Mouse (Mus musculus) spleen, adult 12 weeks (tissue): ENCODE data around the gene Nrip1.

ENCODE experiments used
- DNase-seq: peaks from one replicate; pipeline ENCODE4 v3.0.0; 2022; ENCODE audit warnings: low spot score

The Nrip1 gene

DNA sequence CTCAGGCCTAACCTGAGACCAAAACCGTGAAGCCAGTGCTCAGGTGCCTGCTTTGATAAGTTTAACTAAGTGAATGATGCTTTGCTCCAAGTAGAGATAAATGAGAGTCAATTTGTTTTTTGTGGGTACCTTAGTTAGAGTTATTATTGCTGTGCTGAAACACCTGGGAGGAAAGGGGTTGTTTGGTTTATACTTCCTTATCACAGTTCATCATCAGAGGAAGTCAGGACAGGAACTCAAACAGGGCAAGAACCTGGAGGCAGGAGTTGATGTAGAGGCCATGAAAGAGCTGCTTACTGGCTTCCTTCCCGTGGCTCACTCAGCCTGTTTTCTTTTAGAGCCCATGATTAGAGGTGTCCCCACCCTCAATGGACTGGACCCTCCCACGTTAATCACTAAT, 89.8 kb downstream of the Nrip1 start:
- DNase-seq, result no peak

DNA sequence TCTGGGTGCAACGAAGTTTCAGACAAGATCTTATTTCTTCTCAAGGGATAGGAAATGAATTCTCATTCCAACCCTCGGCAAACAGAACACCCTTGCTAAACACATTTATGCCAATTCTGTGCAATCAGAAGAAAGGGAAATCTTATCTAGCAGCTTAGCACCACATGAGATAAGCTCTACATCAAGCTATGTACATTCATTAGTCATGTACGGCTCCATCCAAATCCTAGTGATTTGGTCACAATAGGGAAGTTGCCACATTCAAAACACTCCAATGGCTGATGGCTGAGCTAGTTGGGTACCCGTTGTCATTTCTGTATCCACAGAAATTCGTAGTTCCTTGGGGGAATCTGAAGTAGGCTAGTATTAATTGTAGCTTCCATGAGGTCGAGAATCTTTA, 91.8 kb downstream of the Nrip1 start:
- no peak for DNase-seq

DNA sequence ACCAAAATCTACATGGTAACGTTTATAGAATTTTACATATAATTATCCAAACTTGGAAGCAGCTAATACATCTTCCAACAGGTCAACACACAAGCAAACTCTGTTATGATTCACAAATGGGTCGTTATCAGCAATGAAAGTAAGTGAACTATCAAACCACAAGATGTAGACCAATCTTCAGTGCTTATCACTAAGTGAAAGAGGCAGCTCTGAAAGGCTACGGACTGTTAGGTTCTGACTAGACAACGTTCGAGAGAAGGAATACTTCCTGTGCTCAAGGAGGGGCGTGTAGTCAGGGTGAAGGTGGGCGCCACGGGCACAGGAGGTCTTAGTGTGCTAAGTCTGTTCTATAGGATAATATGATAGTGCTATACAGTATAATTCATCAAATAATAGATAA, 93.3 kb downstream of the Nrip1 start:
- DNase-seq, result no peak

DNA sequence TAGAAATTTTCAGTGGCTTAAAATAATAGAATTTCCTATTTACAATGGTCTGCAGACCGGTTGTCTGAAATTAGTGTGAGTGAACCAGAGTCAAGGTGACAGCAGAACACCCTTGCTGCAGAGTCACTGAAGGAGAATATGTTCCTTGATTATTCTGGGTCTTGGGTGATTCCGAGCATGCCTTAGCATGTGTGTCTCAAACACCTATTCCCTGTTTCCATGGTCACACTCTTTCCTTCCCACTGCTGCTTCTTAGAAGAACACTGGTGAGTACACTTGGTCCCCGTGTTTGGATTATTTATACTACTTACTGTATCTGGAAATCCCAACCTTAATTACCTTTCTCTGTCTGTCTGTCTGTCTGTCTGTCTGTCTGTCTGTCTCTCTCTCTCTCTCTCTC, 97.4 kb downstream of the Nrip1 start:
- DNase-seq, result no peak

DNA sequence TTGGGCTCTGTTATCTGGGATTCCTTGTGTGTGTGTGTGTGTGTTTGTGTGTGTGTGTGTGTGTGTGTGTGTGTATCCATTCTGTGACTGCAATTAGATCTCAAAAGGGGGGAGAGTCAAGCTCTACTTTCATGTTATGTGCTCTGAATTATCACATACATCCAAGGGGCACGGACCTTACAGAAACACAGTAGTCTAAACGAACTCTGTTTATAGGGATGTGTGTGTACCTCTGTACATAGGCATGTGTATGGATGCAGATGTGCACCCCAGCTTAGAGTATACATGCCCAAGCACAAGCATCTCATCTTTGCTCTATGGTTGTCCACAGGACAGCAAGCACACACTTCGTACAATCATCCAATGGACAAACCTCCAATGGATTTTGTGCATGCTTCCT, 98.0 kb downstream of the Nrip1 start:
- no peak for DNase-seq

DNA sequence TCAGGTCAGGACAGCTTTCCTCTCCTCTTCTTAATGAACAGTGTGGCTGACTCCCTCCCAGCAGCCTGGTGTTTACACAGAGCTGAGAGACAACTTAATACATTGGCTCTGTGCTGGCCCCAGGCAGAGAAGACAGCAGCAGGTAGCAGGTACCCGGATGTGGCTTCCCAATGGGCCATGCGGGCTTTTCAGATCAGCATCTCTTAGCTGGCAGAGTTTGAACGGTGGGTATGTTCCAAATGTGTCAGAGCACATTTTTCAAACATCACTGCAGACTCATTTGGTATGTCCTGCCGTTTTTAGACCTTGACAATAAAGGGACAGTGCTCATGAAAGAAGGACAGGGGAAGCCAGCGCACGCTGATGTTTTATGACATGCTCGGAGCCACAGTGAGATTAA, 98.5 kb downstream of the Nrip1 start:
- no peak for DNase-seq

DNA sequence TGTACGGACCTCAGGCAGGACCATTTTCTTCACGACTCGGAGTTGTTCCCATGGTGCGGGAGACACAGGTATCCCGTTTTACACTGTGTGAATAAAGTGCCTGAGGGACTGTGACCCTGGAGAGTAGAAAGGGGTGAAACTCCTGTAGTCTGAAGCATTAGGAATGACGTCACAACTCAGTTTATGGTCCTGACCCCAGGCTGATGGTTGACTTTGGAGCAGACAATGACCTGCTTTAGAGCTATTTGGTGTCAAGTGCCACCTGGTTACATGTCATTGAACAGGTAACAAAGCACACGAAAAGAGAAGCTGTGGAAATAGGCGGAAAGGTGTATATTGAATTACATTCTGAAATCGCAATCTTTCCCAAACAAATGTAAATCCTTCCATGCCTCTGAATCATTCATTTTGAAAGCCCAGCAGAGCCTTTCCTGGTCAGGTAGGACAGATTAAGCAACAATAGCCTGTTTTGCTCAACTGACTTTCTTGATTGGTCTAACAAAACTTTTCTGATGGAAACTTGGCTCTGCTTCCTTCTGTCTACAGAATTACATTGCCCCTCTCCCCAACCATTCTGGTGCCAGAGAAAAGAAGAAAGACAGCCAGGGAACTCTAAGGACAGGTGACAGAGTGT, 106.9 kb downstream of the Nrip1 start:
- no peak for DNase-seq

DNA sequence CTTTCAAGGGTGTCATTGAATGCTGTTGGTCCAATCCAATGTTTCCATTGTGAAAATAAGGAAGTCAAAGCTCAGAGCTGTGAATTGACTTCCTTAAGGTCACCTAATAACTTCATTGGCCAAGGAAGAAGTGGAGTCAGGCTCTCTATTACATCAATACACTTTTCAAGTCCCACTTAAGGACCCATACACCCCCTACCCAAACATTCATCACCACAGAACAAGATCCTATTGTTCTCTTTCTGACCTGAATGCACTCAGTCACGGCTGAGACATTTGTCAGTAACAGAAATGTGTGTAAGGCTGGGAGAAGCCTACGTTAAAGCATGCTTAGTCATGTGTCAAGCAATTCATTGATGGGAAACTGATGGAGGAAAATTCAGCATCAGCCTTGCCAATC, 107.8 kb downstream of the Nrip1 start:
- DNase-seq, result no peak

DNA sequence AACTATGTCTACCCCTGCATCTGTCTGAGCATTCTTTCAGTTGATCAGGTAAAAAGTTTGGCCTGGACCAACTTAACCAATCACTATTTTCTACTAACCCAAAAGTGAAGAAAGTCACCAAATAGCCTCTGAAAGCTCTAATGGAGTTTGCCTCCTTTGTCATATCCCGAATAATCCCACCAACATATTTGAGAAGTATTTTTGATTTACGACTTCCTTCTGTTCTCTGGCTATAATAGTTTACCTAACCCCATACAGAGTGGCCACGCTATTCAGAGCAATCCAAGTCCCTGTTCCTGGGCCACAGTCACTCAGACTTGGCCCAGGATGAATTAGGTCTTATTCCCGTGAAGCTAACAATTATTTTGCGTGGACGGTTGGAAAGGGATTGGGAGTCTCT, 108.3 kb downstream of the Nrip1 start:
- DNase-seq, result no peak

DNA sequence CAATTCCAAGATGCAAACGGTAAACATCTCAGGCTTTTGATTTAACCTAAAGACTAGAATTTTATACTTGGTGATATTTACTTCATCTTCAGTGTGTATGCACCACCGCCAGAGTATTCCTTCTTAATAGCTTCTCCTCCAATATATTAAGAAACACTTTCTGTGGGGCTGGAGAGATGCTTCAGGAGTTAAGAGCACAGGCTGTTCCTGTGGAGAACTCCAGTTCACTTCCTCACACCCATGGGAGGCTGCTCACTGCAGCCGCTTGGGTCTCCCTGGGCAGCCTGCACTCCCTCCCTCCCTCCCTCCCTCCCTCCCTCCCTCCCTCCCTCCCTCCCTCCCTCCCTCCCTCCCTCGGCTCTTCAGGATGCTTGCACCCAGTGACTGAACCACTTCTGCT, 110.2 kb downstream of the Nrip1 start:
- no peak for DNase-seq

DNA sequence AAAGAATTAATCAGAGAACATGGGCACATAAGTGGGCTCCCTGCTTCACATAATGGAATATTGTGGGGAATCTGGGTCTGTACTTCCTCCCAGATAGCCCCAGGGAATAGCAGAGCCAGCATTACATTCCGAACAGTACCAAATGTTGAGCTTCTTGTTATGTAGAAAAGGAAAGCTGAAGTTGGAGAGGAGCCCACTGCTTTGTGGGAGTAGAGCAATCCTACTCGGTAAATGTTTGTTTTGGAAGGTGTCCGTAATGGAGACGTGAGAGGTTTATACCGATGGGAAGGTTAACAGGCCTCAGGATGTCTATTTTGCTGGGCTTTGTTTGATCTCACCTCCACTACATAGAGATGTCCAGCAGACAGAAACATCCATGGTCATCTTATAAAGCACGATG, 113.3 kb downstream of the Nrip1 start:
- DNase-seq, result no peak

DNA sequence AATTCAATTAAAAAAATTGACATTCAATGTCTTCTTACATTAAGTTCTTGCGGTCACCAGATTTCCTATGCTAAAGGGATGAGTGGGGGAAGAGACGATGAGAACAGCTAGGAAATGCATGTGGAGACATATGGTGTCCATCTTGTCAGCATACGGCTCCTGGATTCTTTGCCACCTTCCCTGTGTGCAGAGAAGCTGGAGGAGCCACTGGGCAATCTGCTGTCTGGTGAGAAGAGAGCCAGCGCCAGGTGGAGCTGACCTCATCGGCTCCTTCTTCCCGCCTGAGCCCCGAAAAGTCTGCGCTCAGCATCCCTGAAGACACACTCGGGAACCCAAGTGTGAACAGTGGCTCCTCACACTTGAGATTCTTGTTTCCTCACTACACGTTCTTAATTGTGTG, 121.8 kb downstream of the Nrip1 start:
- no peak for DNase-seq

DNA sequence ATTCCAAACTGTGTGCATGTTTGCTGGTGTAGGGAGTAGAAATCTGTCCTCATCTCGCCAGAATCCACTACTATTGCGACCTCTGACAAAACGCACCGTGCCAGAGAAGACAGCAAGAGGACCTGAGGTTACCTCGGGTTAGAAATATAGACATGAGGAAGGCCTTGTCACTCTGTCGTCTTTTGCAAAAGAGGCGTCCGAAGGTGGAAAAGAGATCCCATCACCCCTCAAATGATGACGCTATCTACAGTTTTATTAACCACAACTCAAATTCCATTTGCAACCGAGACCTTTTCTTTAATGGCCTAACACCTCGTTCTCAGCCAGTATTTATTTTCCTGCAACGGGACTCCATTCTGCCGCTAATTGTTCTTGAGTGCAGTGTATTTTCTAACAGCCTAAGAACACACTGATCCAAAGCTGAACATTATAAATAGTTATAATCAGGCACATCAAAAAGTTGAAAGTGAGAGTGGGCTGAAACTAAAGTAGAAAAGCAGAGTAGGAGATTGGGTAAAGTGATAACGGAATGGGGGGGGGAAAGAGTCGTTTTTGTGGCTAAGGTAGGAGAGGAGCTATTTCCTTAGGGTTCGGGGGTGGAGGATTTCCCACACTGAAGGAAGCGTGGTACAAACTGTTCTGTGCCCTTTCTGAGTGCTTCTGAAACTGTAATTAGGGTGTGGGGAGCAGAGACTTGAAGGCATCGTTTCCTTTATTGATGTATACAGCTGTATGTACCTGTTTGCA, 124.1 kb downstream of the Nrip1 start:
- no peak for DNase-seq

DNA sequence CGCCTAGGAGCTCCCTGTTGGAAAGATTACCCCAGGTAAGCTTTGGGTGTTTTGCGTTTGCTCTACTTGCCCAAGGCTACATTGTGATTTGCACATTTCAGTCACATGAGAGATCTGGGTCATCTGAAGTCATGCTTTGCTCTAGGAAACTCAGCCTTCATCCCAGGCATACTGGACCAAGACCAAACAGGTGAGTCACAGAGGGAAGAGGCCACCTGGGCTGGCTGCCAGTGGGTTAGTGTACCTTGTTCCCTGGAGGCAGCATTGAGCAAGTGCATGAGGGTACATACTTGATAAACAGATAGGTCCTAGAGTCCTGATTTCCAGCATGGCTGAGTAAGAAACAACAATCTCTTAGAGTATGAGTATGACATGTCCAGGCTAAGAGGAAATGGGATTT, 130.8 kb downstream of the Nrip1 start:
- no peak for DNase-seq

DNA sequence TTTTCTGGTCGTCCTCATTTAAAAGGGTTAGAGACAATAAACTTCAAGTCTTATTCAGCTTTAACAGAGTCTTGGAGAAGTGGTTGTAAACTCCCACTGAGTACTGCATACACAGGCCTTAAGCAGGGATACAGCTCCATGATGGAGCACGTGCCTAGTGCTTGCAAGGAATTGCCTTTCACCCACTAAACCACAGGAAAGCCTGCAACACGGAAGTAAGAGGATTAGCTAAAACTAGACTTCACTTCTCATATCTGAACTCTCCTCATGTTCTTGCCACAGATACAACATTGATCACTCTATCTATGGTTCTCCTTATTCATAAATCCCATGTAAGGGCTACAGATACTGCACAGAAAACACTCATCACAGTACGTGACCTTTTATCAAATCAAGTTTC, 132.4 kb downstream of the Nrip1 start:
- no peak for DNase-seq

DNA sequence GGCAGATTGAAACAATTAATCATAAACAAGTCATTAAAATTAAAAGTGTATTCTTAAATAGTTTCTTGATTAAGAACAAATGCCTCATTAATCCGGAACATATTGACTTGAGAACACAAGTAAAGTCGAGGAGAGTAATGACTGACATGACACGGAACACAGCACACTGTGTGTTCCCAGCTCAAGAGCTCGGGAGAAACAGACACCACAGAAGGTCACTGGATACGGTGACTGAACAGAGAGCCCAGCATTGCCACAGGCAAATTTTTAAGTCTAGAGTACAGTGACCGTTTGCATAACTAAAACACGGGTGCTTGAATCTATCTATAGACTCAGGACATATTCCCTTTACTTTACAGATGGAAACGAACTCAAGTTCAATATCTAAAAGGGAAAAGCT, 134.3 kb downstream of the Nrip1 start:
- no peak for DNase-seq

DNA sequence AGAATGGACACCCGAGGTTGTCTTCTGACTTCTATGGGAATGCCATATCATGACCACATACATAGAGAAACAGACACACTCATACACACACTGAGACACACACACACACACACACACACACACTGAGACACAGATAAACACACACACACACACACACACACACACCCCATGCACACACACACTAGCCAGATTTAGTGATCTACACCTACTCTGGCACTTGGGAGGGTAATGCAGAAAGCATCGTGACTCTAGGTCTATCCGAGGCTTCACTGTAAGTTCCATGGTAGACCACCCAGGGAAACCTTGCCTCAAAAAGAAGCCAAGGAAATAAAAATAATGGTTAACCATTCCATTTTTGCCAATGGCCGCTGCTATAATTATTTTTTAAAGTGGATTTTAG, 134.8 kb downstream of the Nrip1 start:
- no peak for DNase-seq
